Mouse (Mus musculus) CD4-positive, CD25-positive, alpha-beta regulatory T cell, adult 4 months (primary cell): ENCODE measurements around the gene Fyn. TPM values are rescaled to one million over a fixed set of nuclear protein-coding genes. Genes with fewer than 3 reads are reported as not detected.
A peak's percentile ranks its signal among the peaks of the same experiment; 100 is the strongest.

Experiments
- ATAC-seq: one replicate; pipeline ENCODE4 v1.8.0; 2017
- polyA plus RNA-seq, 2 experiments: library from polyadenylated mRNA; unstranded; fragments of 100-300 nt; shearing (Covaris generic); gene quantifications; one replicate each; pipeline ENCODE4 v1.2.1; 2017

The Fyn gene
- polyA plus RNA-seq: 100 to 1,000 TPM in 1 of 2 experiments, 10 to 100 TPM in 1; 71.9 to 106 TPM

DNA sequence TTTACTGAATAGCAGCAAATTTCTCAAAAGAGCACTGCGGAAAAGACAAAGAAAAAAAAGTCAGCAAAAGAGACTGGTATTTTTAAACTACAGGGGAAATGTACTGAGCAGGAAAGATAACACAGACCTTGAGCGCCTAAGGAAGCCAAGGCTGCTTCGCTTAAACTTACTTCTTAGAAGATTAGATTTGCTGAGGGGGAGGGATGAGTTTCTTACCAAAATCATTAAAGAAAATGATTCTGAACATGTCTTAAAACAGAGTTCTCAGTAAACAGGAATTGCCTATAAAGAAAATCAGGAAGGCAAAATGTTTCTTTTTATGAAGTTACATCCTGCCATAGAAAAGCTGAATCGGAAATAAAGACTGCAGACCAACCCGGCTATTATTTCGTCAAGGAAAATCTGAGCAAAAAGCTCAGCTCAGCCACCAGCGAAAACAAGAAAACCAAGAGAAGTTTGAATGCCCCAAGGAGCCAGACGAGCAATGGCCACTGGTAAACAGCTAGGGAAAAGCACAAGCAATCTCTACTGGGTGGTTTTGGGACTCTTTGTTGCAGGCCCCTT is at the start of gene Fyn:
TSS of gene Fyn (plus strand) at position 284 of the 564 bp plus-strand sequence.
- ATAC-seq: peak; percentile 3

DNA sequence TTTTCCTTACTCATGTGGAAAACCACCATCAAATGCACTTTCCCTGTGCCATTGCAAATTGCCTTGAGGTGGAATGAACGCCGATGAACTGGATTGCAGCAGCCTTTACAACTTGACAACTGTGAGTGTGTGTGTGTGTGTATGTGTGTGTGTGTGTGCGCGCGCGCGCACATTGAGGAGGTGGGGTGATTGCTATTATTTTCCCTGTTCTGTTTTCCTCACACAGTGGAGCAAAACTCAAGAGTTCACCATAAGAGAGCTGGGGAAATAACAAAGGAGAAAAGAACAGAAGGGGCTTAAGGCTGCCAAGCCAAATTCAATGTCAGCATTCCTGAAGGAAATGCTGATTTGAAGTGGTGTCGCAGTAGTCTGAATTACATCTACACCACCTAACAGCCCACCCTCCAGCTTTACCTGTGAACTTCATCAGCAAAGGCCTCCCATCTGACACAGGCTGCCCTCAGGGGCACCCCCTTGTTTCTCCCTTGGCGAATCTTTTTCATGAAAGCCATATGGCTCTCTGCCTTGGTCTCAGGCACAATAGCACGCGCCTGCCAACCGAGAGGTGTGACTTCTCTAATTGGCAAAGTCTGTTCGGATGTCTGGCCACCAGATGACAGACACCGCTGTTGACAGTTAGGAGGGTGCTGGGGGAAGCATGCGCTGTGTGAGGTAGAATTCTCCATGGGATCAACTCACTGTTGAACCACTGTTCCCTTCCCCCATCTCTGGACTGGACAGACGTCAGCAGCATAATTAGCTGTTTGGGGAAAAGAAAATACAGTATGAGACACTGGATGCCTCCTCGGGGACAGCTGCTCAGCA is 47.6 kb upstream of the Fyn start:
- no peak for ATAC-seq

DNA sequence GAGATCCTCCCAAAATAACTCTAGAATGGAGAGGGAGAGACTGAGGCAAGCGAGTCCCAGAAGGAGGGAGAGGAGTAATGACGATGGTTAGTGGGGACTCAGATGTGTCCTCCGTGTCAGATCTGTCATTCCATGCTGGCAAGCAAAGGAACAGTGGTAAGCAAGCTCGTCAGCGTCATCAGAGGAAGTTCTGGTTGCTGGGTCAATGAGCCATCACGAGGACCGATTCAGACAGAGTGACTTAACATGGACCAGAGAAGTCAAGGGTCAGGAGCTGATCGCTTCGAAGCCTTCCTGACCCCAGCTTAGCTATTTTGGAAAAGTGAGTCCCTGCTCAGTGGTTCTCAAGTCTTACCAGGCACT is 47.1 kb upstream of the Fyn start:
- ATAC-seq: no peak

DNA sequence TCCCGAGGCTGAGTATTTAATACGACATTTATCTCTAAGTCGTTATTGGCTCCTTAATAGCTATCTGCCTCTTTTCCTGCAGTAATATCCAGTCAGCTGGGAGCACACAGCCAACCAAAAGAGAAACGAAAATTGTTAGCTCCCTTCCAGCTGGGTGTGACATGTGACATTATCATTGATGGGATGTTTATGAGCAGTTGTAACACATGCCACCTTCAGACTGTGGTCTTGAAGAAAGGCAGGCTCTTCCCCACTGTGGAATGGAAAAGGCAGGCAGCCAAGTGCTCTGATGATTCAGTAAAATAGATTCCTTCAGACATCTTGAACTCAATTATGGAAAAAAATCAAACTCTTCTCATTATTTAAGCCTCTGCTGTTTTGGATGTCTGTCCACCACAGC is 46.5 kb upstream of the Fyn start:
- no peak for ATAC-seq

DNA sequence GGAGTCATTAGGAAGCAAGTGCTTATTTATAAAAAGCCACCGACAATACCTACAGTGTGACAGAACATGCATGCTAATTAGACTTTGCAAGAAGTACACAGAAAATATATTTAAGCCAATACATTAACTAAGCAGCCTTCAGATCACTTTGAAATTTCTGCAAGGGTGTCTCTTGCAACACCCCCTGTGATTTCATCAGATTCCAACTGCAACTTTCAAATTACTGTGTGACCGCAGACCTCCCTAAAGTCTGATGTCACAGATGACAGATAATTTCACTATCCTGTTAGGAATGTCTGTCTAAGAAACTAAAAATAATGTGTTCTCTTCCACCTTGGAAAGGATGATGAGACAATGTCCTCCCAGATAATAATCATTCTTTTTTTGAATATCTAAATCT is 44.4 kb upstream of the Fyn start:
- no peak for ATAC-seq

DNA sequence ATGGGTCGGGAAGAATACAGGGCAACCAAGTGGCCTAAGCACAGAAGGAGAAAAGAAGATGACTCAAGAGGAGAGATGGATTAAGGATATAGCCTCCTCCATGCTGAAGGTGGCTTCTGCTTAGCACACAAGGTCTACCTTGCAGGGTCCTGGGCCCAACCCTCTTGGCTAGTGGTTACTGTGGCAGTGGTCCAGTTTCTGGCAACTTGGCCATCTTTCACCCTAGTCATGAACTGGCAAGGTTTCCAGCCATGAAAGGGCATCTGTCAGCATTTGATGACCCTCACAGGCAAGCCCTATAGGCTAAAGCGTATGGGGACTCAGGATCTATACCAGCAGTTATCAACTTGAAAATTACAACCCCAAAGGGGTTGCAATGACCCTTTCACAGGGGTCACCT is 40.0 kb upstream of the Fyn start:
- ATAC-seq: no peak

DNA sequence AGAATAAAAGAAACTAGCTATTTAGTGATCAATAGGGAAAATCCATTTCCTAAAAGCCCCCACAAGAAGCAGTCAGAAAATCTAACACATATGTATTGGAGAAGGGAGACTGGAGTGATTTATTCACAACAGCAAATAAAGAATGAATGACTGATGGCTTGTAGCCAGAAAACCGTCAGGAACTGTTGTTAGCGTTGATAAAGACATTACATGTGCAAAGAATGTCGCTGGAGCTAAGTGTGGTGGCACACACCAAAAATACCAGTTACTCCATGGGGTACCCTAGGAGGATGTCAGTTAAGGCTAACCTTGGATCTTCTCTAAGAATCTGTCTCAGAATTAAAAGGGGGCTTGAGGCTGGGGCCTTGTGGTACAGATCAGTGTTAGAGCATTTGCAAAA is 34.3 kb upstream of the Fyn start:
- no peak for ATAC-seq

DNA sequence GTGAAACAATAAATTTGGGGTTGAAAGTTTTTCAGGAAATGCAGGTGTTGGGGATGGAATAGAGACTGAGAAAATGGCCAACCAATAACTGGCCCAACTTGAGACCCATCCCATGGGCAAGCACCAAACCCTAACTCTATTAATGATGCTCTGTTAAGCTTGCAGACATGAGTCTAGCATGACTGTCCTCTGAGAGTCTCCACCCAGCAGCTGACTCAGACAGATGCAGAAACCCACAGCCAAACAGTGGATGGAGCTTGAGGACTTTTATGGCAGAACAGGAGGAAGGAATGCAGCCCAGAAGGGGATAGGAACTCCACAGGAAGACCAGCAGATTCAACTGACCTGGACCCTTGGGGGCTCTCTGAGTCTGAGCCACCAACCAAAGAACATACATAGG is 32.8 kb upstream of the Fyn start:
- ATAC-seq: no peak

DNA sequence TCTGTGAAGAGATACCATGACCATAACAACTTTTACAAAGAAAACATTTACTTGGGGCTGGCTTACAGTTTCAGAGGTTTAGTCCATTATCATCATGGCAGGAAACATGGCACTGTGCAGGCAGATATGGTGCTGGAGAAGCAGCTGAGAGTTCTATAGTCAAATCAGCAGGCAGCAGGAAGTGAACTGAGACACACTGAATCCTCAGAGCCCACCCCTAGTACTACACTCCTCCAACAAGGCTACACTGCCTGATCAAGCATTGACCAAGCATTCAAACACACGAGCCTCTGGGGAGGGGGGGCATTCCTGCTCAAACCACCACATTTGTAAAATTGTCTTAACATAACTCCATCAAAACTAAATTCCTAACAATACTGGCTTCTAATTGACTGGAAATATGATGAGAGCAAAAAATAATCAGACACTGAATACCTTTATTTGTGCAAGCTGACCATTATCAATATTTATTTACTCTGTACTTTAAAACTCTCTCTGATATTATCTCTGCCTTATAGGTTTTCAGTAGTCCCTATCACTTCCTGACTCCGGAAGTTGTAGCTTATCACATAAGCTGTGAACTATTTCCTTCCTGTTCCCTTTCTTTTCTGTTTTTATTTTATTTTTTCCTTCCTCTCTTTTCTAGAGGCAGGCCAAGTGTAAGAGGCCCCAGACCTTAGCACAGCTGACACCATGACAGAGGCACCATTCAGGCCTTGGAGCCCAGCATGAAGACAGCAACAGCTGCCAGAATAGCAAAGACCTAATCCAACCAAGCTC is 29.3 kb upstream of the Fyn start:
- peak; percentile 65 for ATAC-seq

DNA sequence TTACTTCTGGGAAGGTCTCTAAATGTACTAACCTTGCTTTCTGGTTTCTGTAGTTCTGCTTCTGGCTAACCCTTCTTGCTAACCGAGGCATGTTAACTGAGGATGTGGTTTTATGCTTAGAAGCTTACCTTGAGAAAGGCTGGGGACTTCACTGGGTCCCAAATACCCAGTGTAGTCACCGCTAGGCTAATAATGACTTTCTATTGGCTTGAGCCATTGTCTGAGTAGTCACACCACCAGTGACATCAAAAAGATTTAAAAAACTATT is 28.8 kb upstream of the Fyn start:
- peak; percentile 74 for ATAC-seq

DNA sequence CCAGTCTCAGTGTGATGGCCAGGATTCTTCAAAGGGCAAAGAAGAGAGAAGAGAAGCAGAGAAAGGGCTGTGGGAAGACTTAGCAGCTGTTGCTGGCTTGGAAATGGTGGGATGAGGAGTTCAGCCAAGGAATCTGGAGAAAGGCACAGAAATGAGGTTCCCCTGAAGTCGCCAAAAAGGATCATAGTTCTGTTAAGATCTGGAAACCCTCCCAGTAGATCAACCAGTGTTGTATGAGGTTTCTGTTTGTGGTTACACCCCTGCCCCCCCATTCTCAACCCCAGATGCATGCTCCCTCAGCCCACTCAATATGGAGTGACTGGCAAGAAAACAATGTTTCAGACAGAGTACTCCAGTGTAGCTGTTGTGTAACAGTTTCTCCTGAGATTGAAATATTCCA is 25.1 kb upstream of the Fyn start:
- no peak for ATAC-seq

DNA sequence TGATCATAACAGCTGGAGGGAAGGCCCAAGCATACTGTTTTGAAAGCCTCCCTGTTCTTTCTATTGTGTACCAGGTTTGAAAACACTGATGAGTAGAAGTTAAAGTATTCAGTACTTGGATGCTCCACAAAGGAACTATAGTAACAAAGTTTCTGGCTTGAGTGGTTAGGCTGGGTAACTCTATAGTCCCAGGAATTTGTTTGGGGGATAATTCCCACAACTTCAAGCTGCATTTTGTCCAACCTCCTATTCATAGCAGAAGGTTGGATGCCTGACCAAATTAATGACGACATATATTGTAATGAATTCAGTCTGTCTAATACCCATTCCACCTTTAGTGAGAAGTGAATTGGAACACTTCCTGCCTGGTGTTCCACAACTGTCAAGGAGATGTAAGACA is 22.7 kb upstream of the Fyn start:
- ATAC-seq: no peak

DNA sequence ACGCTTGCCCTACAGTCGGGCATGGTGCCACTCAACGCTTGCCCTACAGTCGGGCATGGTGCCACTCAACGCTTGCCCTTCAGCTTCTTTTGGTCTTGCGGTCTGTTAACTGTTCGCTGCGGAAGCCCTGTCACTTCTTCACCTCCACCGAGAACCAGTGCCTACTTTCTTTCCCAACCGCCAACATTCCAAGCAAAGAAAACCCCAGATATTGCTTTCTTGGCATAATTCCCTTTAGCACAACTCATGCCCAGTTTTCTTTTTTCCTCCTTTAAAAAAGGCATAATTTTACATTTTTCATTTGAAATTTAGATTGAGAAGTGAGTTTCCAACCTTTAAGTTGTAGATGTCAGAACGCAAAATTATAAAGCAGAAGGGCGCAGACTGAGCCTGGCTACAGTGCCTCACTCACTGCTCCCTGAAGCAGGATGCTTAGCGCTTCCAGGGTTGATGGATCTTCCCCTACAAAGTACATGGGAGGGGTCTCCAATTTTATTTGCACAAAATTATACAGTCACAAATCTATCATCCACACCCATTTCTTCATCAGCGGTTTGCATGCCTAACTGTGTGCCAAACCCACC is 18.8 kb upstream of the Fyn start:
- no peak for ATAC-seq

DNA sequence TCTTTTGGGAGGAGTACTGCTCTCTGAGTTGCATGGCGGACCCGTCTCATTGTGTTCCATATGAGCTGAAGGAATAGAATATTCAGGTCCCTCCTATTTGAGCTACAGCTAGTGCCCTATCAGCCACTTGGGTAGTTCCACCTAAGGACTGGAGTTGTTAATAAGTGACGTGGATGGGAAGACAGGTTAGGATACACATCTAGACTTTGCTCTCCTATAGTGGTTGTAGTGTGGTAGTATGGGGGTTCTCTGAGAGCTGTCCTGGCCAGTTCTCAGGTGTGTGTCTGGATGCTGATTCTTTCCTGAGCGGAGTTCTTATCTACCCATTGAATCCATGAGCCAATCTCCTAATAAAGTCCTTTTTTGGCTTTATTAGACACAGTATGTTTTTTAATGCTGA is 4.5 kb upstream of the Fyn start:
- ATAC-seq: no peak

DNA sequence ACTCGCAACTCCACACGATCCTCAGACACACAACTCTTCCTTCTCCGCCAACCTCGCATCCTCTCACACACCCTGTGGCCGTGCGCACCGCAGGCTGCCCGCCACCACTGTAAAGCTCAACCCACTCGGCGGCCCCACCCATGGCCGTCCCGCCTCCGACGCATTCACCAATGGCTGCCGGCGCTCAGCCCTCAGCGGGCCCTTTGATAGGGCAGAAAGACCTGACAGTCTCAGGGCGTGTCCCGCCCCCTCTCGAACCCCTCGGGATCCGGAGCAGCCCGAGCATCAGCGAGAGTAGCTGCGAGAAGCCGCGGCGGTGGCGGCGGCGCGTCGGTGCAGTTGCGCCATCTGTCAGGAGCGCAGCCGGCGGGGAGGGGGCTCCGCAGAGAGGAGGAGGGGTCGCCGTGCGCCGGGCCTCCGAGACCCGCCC is 862 bp downstream of the Fyn start:
- peak; percentile 82 for ATAC-seq

DNA sequence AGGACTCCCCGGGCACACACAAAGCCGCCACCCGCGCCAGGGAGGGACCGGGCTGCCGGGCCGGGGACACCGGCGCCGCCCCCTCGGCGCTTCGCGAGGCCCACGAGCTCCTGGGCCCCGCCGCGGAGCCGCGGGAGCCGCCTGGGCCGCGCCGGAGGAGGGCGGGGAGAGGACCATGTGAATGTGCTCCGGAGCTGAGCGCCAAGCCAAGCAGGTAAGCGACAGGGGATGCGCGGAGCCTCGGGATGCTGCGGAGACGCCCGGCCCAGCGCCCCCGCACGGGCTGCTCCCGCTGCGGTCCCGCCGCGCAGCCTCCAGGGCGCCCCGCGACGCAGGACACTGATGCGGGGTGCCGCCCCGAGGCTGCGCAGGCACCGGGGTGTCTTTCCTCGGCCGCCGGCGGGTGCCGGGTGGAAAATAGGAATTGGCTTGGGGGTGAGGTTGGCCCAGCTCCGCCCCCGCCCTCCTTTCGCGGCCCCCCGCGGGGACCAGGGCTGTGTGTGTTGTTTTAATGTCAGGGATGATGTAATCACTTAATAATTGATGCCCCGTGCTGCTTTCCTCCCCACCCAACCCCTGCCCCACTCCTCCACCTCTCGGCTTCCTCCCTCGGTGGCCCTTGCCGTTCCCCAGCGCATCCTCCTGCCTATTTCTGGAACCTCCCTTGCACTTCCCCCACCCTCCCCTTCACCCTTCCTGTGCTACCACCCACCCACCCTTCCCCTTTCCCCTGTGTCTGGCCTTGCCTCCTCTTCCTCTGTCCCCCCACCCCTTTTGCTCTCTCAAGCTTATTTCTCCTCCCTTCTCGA is 1.5 kb downstream of the Fyn start:
- ATAC-seq: peak; percentile 6

DNA sequence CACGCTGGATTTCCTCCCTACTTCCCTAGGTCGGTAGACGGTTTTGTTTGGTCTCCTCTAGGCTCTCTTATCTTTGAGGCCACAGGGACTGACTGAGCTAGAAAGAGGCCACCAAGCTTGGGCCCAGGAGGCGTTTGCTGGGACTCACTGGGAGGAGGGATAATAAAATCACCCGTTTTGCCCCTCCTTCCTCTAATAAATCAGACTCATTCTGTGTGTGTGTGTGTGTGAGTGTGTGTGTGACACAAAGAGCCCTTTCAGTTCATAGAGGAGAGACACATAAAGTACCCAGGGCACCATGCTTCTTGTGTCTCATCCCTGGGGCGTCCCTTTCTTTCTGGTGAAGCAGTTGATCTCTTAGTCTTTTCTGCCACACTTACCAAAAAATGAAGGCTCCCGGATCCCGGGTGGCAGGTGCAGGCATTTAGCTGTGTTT is 2.1 kb downstream of the Fyn start:
- no peak for ATAC-seq

DNA sequence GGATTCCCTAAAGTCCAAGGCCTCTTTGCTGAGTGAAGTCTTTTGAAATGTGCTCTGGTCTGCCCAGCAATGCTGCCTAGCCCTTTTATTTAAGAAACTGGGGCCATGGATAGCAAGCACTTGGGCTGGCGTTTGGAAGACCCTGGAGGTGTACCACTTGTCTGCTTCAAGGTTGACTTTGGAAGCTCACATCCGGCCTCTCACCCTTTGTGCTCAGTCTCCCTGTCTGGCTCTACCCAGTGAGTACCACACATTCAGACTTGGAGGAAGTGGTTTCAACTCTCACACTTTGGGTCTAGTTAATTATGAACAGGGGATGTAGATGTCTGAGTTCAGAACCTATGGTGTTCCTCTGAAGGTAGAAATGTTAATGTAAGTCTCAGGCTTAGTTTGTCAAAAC is 2.8 kb downstream of the Fyn start:
- ATAC-seq: peak; percentile 53

DNA sequence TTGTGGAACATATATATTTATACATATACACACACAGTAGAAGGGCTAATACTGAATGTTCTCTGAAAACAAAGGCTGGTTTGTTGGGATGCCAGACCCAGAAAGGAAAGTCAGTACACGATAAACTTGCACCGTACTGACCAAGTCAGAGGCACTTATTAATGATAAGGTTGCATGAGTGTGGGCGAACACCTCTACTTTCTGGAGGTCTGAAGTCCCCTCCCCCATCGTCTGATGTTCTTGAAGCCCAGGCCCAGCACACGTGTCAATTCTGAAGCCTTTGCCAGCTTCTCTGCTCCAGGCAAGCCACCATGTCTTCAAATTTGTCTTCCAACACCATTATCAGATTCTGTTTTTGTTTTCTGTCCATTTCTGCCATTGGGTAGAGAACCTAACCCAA is 3.3 kb downstream of the Fyn start:
- no peak for ATAC-seq

DNA sequence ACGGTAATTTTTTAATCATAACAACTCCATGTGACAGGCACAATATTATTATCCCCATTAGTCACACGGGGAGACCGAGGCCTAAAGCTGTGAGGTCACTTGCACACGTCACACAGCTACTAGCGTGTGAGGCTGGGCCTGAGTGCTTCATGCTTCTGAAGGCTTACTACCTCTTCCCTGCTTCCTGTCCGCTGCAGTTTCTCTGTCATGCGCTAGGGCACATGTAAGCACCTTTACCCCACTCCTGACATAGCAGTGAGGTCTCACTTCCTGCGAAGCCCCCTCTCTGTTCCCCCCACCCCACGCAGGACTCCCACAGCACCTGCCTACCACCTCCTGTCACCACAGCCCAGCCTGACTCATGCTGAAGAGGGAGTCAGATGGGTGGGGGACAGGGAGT is 8.0 kb downstream of the Fyn start:
- ATAC-seq: peak; percentile 85

DNA sequence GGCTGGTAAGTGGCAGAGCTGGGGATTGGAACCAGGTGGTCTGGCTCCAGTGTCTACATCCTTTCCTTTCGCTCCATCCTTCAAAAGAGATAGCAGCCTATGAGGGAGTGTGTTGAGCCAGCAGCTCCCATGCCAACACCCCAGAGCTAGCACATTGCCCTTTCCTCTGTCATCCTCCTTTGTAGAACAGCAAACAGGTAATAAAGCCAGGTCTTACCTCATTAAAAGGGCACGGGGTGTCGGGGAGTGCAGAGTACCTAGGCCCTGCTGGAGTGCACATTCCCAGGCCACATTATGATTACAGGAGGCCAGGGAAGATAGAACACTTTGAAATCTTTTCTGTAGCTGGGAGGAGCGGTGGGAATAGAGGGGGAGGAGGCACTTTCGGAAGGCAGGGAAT is 8.6 kb downstream of the Fyn start:
- peak; percentile 1 for ATAC-seq

DNA sequence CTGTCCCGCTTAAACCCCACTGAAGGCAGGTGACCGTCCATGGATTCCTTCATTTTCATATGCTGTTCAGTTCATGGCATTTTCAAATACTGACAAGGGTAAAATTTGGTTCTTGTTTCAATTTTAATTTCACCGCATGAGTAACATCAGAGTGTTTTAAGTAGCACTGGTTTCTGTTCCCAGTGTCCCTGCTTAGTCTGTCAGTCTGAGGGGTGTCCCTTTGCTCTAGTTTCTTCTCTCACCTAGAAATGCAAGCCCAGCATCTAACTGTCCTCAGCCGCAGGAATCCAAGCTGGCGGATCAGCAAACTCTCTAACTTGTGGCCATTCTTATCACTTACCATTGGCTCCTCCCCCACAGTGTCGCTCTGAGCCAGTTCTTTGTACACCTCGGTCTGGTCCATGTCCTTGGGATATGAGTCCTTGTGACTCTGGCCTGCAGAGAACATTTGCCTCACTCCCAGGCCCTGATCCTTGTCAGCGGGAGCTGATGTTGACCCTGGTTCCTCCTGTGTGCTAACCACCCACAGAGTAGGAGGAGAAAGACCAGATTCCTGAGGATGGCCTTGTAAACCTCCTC is 9.5 kb downstream of the Fyn start:
- no peak for ATAC-seq
